Mouse (Mus musculus): ENCODE data around the gene Zfp704. TPM values are rescaled to one million over a fixed set of nuclear protein-coding genes. Genes with fewer than 3 reads are reported as not detected.
A peak's percentile ranks its signal among the peaks of the same experiment; 100 is the strongest.

Zfp704 gene
- total and polyA plus RNA-seq, 2 experiments from 2014 or later = 11.3 to 68.8 TPM

DNA sequence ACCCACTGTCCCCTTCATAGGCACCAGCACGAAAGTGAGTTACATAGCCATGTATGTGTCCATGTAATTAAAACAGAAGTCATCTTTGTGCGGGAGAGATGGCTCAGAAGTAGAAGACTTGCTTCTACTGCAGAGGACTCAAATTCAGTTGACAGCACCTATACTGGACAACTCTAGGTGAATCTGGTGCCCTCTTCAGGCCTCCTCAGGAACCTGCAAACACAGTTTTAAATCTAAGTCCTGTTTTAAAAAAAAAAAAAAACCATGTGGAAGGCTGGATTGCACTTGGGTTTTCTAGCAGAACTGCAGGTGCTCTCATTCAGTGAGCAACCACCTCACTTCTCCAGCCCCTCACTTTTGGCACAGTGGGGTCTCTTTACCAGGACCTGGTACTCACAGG, 16.1 kb downstream of the Zfp704 start:
- no peaks in the 10 kb centered on the region for H3K4me1 ChIP-seq (ENCODE audit: insufficient read depth, low read length)
- peak; percentile 62 for DNase-seq (ENCODE audit: low spot score)
- H3K9ac ChIP-seq (replicated peaks; ENCODE audit: low read length, poor library complexity, severe bottlenecking) = no peak overlapping the region
- H3K36me3 ChIP-seq (ENCODE audit: insufficient read depth, low read length) = no peaks in the 10 kb centered on the region
- no peaks in the 10 kb centered on the region for H3K9me3 ChIP-seq (ENCODE audit: low read length)
- no peaks in the 10 kb centered on the region for H3K27me3 ChIP-seq (ENCODE audit: insufficient read depth, low read length)
- TF ChIP-seq CTCF (IDR thresholded peaks at IDR 0.05) = peak; percentile 65
- no peak overlapping the region for H3K4me2 ChIP-seq (ENCODE audit: low read depth, low read length, poor library complexity, severe bottlenecking)
- 91% methylated on average over 2 of the region's 2 CpGs for WGBS
- H3K4me3 ChIP-seq (ENCODE audit: low read depth, low read length) = no peak overlapping the region
- no peak for ATAC-seq (ENCODE audit: low FRiP score)
- no peak overlapping the region for H3K27ac ChIP-seq (ENCODE audit: low read depth, low read length)

DNA sequence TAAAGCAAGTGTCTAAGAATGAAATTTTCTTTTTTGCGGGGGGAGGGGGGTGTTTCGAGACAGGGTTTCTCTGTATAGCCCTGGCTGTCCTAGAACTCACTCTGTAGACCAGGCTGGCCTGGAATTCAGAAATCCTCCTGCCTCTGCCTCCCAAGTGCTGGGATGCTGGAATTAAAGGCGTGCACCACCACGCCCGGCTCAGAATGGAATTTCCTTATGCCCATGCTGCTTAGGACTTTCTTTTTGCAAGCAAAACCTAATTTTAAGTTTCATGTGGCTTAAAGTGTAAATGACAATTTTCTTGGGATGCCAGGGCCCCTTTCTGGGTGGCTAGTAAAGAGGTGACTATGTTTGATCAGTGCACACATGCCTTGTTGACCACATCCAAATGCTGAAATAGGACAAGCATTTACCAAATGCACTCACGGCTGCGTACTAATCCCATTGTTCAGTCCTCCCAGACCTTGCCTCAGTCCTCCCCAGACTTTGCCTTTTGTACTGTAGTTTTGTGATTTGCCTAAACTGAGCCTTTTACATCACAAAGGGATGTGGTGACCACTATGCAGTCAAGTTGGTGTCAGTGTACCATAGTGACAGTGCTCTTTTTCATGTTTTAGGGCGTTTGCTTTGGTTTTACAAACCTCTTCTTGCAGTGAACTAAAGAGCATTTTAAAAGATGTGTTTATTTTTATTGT, 18.3 kb downstream of the Zfp704 start:
- Histone ChIP-seq H3K9ac (replicated peaks; ENCODE audit: low read length, poor library complexity, severe bottlenecking) (no peak overlapping the region), H3K36me3 (ENCODE audit: insufficient read depth, low read length) (no peaks in the 10 kb centered on the region), H3K4me1 (ENCODE audit: insufficient read depth, low read length) (no peaks in the 10 kb centered on the region), H3K9me3 (ENCODE audit: low read length) (no peaks in the 10 kb centered on the region), H3K27me3 (ENCODE audit: insufficient read depth, low read length) (no peaks in the 10 kb centered on the region), H3K27ac (ENCODE audit: low read depth, low read length) (no peak overlapping the region), H3K4me2 (ENCODE audit: low read depth, low read length, poor library complexity, severe bottlenecking) (no peak overlapping the region), H3K4me3 (ENCODE audit: low read depth, low read length) (no peak overlapping the region)
- WGBS = 94% methylated on average over 8 of the region's 8 CpGs
- DNase-seq (ENCODE audit: low spot score) (no peak), ATAC-seq (ENCODE audit: low FRiP score) (no peak)
- TF ChIP-seq CTCF (IDR thresholded peaks at IDR 0.05) = no peak

DNA sequence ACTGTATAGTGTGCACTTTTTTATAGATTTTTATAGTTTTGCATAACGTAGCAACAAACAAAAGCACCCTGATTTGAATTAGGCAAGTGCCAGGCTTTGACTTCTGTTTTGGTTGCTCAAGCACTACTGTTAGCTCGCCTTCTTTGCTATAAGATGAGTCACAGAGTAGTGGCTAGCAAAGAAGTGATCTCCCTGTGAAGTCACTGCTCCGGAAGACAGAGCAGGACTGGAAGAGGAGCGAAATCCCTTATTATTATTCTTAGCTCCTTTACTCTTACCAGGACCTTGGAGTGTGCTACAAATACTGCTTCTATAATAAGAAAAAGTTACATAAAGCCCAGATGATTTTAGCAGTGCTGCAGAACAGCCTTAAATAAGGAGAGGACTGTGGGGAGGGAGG, 21.2 kb downstream of the Zfp704 start:
- Histone ChIP-seq H3K4me2 (ENCODE audit: low read depth, low read length, poor library complexity, severe bottlenecking) (no peak overlapping the region), H3K27me3 (ENCODE audit: insufficient read depth, low read length) (no peaks in the 10 kb centered on the region), H3K9me3 (ENCODE audit: low read length) (no peaks in the 10 kb centered on the region), H3K36me3 (ENCODE audit: insufficient read depth, low read length) (no peaks in the 10 kb centered on the region), H3K27ac (ENCODE audit: low read depth, low read length) (no peak overlapping the region), H3K4me1 (ENCODE audit: insufficient read depth, low read length) (no peaks in the 10 kb centered on the region), H3K4me3 (ENCODE audit: low read depth, low read length) (no peak overlapping the region), H3K9ac (replicated peaks; ENCODE audit: low read length, poor library complexity, severe bottlenecking) (no peak overlapping the region)
- 79% methylated on average over 4 of the region's 4 CpGs for WGBS
- TF ChIP-seq CTCF (IDR thresholded peaks at IDR 0.05) = no peak
- DNase-seq (ENCODE audit: low spot score) = no peak
- ATAC-seq (ENCODE audit: low FRiP score) = no peak

DNA sequence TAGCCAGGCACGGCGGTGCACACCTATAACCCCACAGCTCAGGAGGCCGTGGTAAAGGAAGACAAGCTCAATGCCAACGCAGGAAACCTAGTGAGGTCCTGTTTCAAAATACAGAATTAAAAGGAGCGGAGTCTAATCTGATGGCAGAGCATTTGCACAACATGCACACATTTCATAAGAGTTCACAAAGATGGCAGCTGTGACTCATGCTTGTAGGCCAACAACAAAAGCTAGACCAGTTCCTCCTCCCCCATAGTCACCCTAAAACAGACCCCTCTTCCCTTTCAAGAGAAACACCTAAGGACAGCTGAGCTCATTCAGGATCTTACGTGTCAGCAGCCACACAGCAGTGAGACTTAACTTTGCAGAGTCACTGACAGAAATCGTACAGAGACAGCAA, 22.6 kb downstream of the Zfp704 start:
- Histone ChIP-seq H3K4me2 (ENCODE audit: low read depth, low read length, poor library complexity, severe bottlenecking) (no peak overlapping the region), H3K36me3 (ENCODE audit: insufficient read depth, low read length) (no peaks in the 10 kb centered on the region), H3K4me3 (ENCODE audit: low read depth, low read length) (no peak overlapping the region), H3K27ac (ENCODE audit: low read depth, low read length) (no peak overlapping the region), H3K27me3 (ENCODE audit: insufficient read depth, low read length) (no peaks in the 10 kb centered on the region), H3K4me1 (ENCODE audit: insufficient read depth, low read length) (no peaks in the 10 kb centered on the region), H3K9me3 (ENCODE audit: low read length) (no peaks in the 10 kb centered on the region), H3K9ac (replicated peaks; ENCODE audit: low read length, poor library complexity, severe bottlenecking) (no peak overlapping the region)
- no peak for DNase-seq (ENCODE audit: low spot score)
- TF ChIP-seq CTCF (IDR thresholded peaks at IDR 0.05) = no peak
- ATAC-seq (ENCODE audit: low FRiP score) = no peak
- WGBS = 95% methylated on average over 7 of the region's 7 CpGs

DNA sequence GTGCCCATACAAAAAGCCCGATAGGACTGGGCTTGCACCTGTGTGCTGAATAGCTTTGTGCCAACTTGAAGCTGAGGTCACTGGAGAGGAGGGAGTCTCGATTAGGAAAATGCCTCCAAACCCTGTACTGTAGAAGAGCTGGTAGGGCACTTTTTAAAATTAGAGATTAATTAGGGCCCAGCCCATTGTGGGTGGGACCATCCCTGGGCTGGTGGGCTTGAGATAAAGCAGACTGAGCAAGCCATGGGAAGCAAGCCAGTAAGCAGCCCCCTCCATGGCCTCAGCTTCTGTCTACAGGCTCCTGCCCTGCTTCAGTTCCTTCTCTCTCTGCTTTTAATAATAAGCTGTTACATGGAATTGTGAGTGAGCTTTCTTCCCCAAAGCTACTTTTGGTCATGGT, 26.4 kb downstream of the Zfp704 start:
- H3K4me1 ChIP-seq (ENCODE audit: insufficient read depth, low read length) = no peaks in the 10 kb centered on the region
- H3K9me3 ChIP-seq (ENCODE audit: low read length) = no peaks in the 10 kb centered on the region
- ATAC-seq (ENCODE audit: low FRiP score) (no peak), DNase-seq (ENCODE audit: low spot score) (no peak)
- no peak overlapping the region for H3K9ac ChIP-seq (replicated peaks; ENCODE audit: low read length, poor library complexity, severe bottlenecking)
- H3K4me3 ChIP-seq (ENCODE audit: low read depth, low read length) = no peak overlapping the region
- H3K27me3 ChIP-seq (ENCODE audit: insufficient read depth, low read length) = no peaks in the 10 kb centered on the region
- no peak overlapping the region for H3K27ac ChIP-seq (ENCODE audit: low read depth, low read length)
- no peak overlapping the region for H3K4me2 ChIP-seq (ENCODE audit: low read depth, low read length, poor library complexity, severe bottlenecking)
- 84% methylated on average over 2 of the region's 2 CpGs for WGBS
- TF ChIP-seq CTCF (IDR thresholded peaks at IDR 0.05) = no peak
- H3K36me3 ChIP-seq (ENCODE audit: insufficient read depth, low read length) = no peaks in the 10 kb centered on the region

DNA sequence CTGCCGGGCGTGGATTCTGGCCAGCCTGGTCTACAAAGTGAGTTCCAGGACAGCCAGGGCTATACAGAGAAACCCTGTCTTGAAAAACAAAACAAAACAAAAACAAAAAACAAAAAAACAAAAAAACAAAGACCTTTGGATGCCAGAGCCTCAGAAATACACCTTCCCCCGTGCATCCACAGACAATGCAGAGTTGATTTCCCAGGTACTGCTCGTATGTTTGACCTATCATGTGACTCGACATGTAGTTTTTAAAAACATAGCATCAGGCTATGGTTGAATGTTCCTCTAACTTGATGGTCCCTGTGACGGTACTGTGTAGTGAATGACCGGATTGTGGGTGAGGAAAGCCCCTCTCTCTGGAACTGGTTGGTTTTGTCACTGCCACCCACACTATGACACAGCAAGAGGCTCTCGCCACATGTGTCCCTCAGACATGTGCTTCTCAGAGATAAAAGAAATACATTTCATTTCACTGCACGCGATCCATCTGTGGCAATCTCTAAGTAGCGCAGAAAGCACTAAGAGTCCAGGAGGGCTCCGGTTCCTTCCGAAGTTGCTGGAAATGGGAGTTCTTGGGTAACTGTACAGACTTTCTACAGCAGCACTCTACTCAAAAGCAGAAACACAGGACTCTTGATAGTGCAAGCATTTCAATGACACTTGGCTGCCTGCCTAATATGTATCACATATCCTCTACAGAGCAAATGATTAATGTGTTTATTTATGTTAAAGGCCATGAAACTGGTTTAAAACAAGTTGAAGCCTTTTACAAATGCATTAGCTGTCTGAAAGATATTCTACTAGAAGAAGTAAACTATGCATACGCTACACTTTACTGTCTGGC, 28.7 kb downstream of the Zfp704 start:
- Histone ChIP-seq H3K9ac (replicated peaks; ENCODE audit: low read length, poor library complexity, severe bottlenecking) (no peak overlapping the region), H3K27ac (ENCODE audit: low read depth, low read length) (no peak overlapping the region), H3K4me2 (ENCODE audit: low read depth, low read length, poor library complexity, severe bottlenecking) (no peak overlapping the region), H3K27me3 (ENCODE audit: insufficient read depth, low read length) (no peaks in the 10 kb centered on the region), H3K4me1 (ENCODE audit: insufficient read depth, low read length) (no peaks in the 10 kb centered on the region), H3K4me3 (ENCODE audit: low read depth, low read length) (no peak overlapping the region), H3K9me3 (ENCODE audit: low read length) (no peaks in the 10 kb centered on the region), H3K36me3 (ENCODE audit: insufficient read depth, low read length) (no peaks in the 10 kb centered on the region)
- 95% methylated on average over 14 of the region's 14 CpGs for WGBS
- no peak for TF ChIP-seq CTCF (IDR thresholded peaks at IDR 0.05)
- no peak for DNase-seq (ENCODE audit: low spot score)
- no peak for ATAC-seq (ENCODE audit: low FRiP score)

Measured in midbrain, postnatal 0 days (tissue).